Comparison of ENCODE assay signal across 14 mouse cellular contexts in genomic region chr5:136464849-136465248, GRCm38 (mm10).
DNase-seq lines count a peak whose midpoint lies in the region; ATAC-seq and TF ChIP-seq lines count a peak whose summit lies in the region.
"Had no signal": no experiment of that assay in that cellular context is flagged by ENCODE, and none has a peak within 500 bp of the region (broad histone marks: within the 10 kb centered on the region; RNA-seq: fewer than 3 reads in every experiment).

No protein-coding gene starts in this region.

- H3K36me3 ChIP-seq in kidney, embryonic 14.5 days (ENCODE audit: control insufficient read depth, insufficient read depth, low read length), result no peaks in the 10 kb centered on the region
- no peaks in the 10 kb centered on the region for H3K36me3 ChIP-seq in thymus, adult 2 months (ENCODE audit: control insufficient read depth, insufficient read depth, low read length)
- H3K36me3 ChIP-seq: liver, embryonic 13.5 days; neural tube, embryonic 12.5 days had no signal

- peaks cover 54% of the 10 kb centered on the region for H3K4me1 ChIP-seq in kidney, embryonic 14.5 days (ENCODE audit: control insufficient read depth, insufficient read depth, low read length)
- peaks cover 52% of the 10 kb centered on the region for H3K4me1 ChIP-seq in thymus, adult 2 months (replicated peaks; ENCODE audit: control insufficient read depth, insufficient read depth, low read length)

- H3K4me3 ChIP-seq in gastrocnemius, adult 2 months, result no peak overlapping the region
- no peak overlapping the region for H3K4me3 ChIP-seq in kidney, embryonic 14.5 days (ENCODE audit: low read length)
- H3K4me3 ChIP-seq in thymus, adult 2 months (ENCODE audit: control insufficient read depth, insufficient read depth, low read length), result no peak overlapping the region
- H3K4me3 ChIP-seq in layer of hippocampus, adult 2 months, result no peak overlapping the region
- H3K4me3 ChIP-seq: forebrain, embryonic 12.5 days; liver, embryonic 13.5 days; neural tube, embryonic 12.5 days had no signal

- no peak for DNase-seq in gastrocnemius, adult 2 months
- no peak for DNase-seq in gastrocnemius, postnatal 4 days (ENCODE audit: low spot score in 2 of 2)
- DNase-seq in kidney, adult 11 months, result no peak
- no peak for DNase-seq in thymus, adult 2 months
- DNase-seq in thymus, postnatal 14 days, result no peak
- DNase-seq in layer of hippocampus, adult 11-12 months (ENCODE audit: low spot score), result no peak
- DNase-seq in layer of hippocampus, adult 2 months (ENCODE audit: low spot score in 2 of 2), result no peak
- DNase-seq: gastrocnemius, postnatal 10 days; kidney, adult 18-20 months; liver, embryonic 13.5 days had no signal

- no peak overlapping the region for H3K4me2 ChIP-seq in kidney, embryonic 14.5 days (replicated peaks; ENCODE audit: low read depth, low read length)
- H3K4me2 ChIP-seq: forebrain, embryonic 12.5 days; liver, embryonic 13.5 days; midbrain, embryonic 11.5 days; neural tube, embryonic 12.5 days had no signal

- ATAC-seq in kidney, embryonic 14.5 days (ENCODE audit: low FRiP score, low TSS enrichment), result no peak

- TF ChIP-seq CTCF in gastrocnemius, adult 2 months (IDR thresholded peaks at IDR 0.05), result no peak
- no peak for TF ChIP-seq CTCF in thymus, adult 2 months (IDR thresholded peaks at IDR 0.05; ENCODE audit: borderline replicate concordance, control insufficient read depth, extremely low read depth, insufficient read depth, low read length, poor library complexity)
- no peak for TF ChIP-seq CTCF in layer of hippocampus, adult 2 months (conservative IDR thresholded peaks at IDR 0.05)

- intact Hi-C loops in gastrocnemius, adult 2 months (cut with DNase I), result loop anchor here (5.0 kb wide), 3 partner anchors 43 to 102 kb away; partner anchors contain the start of gene Cux1

- no peak overlapping the region for H3K9ac ChIP-seq in kidney, embryonic 14.5 days (ENCODE audit: low read depth, low read length)
- H3K9ac ChIP-seq: forebrain, embryonic 12.5 days; liver, embryonic 13.5 days; neural tube, embryonic 12.5 days had no signal

- 31% methylated on average over 3 of the region's 3 CpGs for WGBS in kidney, embryonic 14.5 days
- WGBS in thymus, adult 2 months, result 87% methylated on average over 3 of the region's 3 CpGs

- H3K27me3 ChIP-seq in kidney, embryonic 14.5 days (ENCODE audit: control insufficient read depth, insufficient read depth, low read length), result no peaks in the 10 kb centered on the region
- H3K27me3 ChIP-seq in thymus, adult 2 months (ENCODE audit: control insufficient read depth, insufficient read depth, low read length), result no peaks in the 10 kb centered on the region
- H3K27me3 ChIP-seq: forebrain, embryonic 12.5 days; liver, embryonic 13.5 days; neural tube, embryonic 12.5 days had no signal

- no peak for TF ChIP-seq POLR2A in thymus, adult 2 months (IDR thresholded peaks at IDR 0.05; ENCODE audit: control insufficient read depth, extremely low read depth, insufficient read depth, low read length, poor library complexity)

- H3K9me3 ChIP-seq in kidney, embryonic 14.5 days (ENCODE audit: control insufficient read depth, low read length), result no peaks in the 10 kb centered on the region
- H3K9me3 ChIP-seq: forebrain, embryonic 12.5 days; liver, embryonic 13.5 days; neural tube, embryonic 12.5 days had no signal

- peak overlapping the region; percentile 69 for H3K27ac ChIP-seq in gastrocnemius, adult 2 months
- peak overlapping the region; percentile 25; the same call in 1 of the 2 replicates for H3K27ac ChIP-seq in kidney, embryonic 14.5 days (ENCODE audit: low read depth, low read length)
- peak overlapping the region; percentile 46 for H3K27ac ChIP-seq in thymus, adult 2 months (ENCODE audit: control insufficient read depth, insufficient read depth, low read length)
- H3K27ac ChIP-seq in layer of hippocampus, adult 2 months, result no peak overlapping the region
- H3K27ac ChIP-seq: liver, embryonic 13.5 days; neural tube, embryonic 12.5 days had no signal
